Mouse (Mus musculus) myocyte (in vitro differentiated cells): ENCODE data around the gene Rspo1. TPM values are rescaled to one million over a fixed set of nuclear protein-coding genes. Genes with fewer than 3 reads are reported as not detected.
"Not testable (repeated sequence)": the region's sequence is repeated elsewhere in the genome, so short reads cannot be mapped to it uniquely, and the experiment has no call there.

Experiments used
- H3K27me3 ChIP-seq: one replicate; pipeline ENCODE4 v1.6.1; 2011; ENCODE audit not compliant: control insufficient read depth, insufficient read depth, insufficient read length
- H3K36me3 ChIP-seq: one replicate; pipeline ENCODE4 v1.6.1; 2011; ENCODE audit not compliant: control insufficient read depth, insufficient read depth
- H3K4me2 ChIP-seq: one replicate; pipeline ENCODE4 v1.6.1; 2011; ENCODE audit warnings: low read depth, control low read depth
- H3K4me3 ChIP-seq: one replicate; pipeline ENCODE4 v1.5.1; 2011; ENCODE audit warnings: mild to moderate bottlenecking, control low read depth, moderate library complexity
- H3K79me2 ChIP-seq: one replicate; pipeline ENCODE4 v1.6.1; 2011; ENCODE audit not compliant: control insufficient read depth, insufficient read depth
- H3ac ChIP-seq: one replicate; pipeline ENCODE4 v1.6.1; 2011; ENCODE audit not compliant: control insufficient read depth, insufficient read length
- CEBPB ChIP-seq: IDR thresholded peaks from 2 replicates; pipeline ENCODE4 v1.6.1; 2011; ENCODE audit warnings: mild to moderate bottlenecking, moderate library complexity; ENCODE audit not compliant: poor library complexity, insufficient read depth, severe bottlenecking
- E2F4 ChIP-seq: IDR thresholded peaks from one replicate; pipeline ENCODE4 v1.6.1; 2011; ENCODE audit warnings: mild to moderate bottlenecking, control low read depth, moderate library complexity; ENCODE audit not compliant: insufficient read depth
- MAX ChIP-seq: IDR thresholded peaks from one replicate; pipeline ENCODE4 v1.6.1; 2011; ENCODE audit warnings: low read depth, mild to moderate bottlenecking, control low read depth
- MYOD1 ChIP-seq, 3 experiments: IDR thresholded peaks; one replicate each; pipeline ENCODE4 v1.6.1; 2011; ENCODE audit warnings: control low read depth in 2 of 3, low read depth in 2 of 3, mild to moderate bottlenecking in 2 of 3, moderate library complexity in 1 of 3; ENCODE audit not compliant: insufficient read length in 2 of 3, control insufficient read depth in 1 of 3
- MYOG ChIP-seq, 3 experiments: IDR thresholded peaks; one replicate each; pipeline ENCODE4 v1.6.1; 2011; ENCODE audit warnings: control low read depth in 2 of 3, low read depth in 2 of 3, mild to moderate bottlenecking in 2 of 3; ENCODE audit not compliant: insufficient read length in 2 of 3, control insufficient read depth in 1 of 3, insufficient read depth in 1 of 3
- POLR2A ChIP-seq: IDR thresholded peaks from one replicate; pipeline ENCODE4 v1.6.1; 2011; ENCODE audit warnings: low read depth, mild to moderate bottlenecking, control low read depth, moderate library complexity; ENCODE audit not compliant: insufficient read length
- POLR2AphosphoS2 ChIP-seq: IDR thresholded peaks from one replicate; pipeline ENCODE4 v1.6.1; 2011; ENCODE audit warnings: low read depth, control low read depth; ENCODE audit not compliant: insufficient read length
- REST ChIP-seq: IDR thresholded peaks from one replicate; pipeline ENCODE4 v1.6.1; 2011; ENCODE audit warnings: mild to moderate bottlenecking, control low read depth, moderate library complexity; ENCODE audit not compliant: insufficient read depth, insufficient read length
- SRF ChIP-seq: IDR thresholded peaks from one replicate; pipeline ENCODE4 v1.6.1; 2011; ENCODE audit warnings: low read depth; ENCODE audit not compliant: control insufficient read depth, insufficient read length
- TCF12 ChIP-seq: IDR thresholded peaks from one replicate; pipeline ENCODE4 v1.6.1; 2011; ENCODE audit warnings: mild to moderate bottlenecking, control low read depth; ENCODE audit not compliant: poor library complexity, insufficient read depth, severe bottlenecking
- TCF3 ChIP-seq: IDR thresholded peaks from one replicate; pipeline ENCODE4 v1.6.1; 2011; ENCODE audit warnings: low read depth, control low read depth; ENCODE audit not compliant: insufficient read length
- USF1 ChIP-seq: IDR thresholded peaks from one replicate; pipeline ENCODE4 v1.6.1; 2011; ENCODE audit warnings: low read depth, mild to moderate bottlenecking, control low read depth, moderate library complexity
- polyA plus RNA-seq: library from polyadenylated mRNA; unstranded; fragments of >200 nt; fragmentation: generic; extraction: Trizol; gene quantifications from one replicate; pipeline ENCODE4 v1.2.1, GENCODE M21; 2012; ENCODE audit warnings: missing spikeins

The Rspo1 gene
- polyA plus RNA-seq = 0.02 TPM

GRCm38 (mm10) chr4:124985671-124986602 is at the start of gene Rspo1:
TSS of gene Rspo1 (plus strand) at chr4:124986430.
- H3K36me3 ChIP-seq = no peaks in the 10 kb centered on the region
- no peak within 1 kb of the TSS for H3K4me3 ChIP-seq
- H3K27me3 ChIP-seq = peaks cover 95% of the 10 kb centered on the region
- no peak within 1 kb of the TSS for H3ac ChIP-seq
- no peaks in the 10 kb centered on the region for H3K79me2 ChIP-seq
- no peak within 1 kb of the TSS for H3K4me2 ChIP-seq
- TF ChIP-seq POLR2AphosphoS2 (no peak), REST (no peak), MAX (no peak), SRF (no peak), CEBPB (no peak), TCF12 (no peak), USF1 (no peak), MYOG (IDR thresholded peaks at IDR 0.05; ENCODE audit: control insufficient read depth in 1 of 3, insufficient read depth in 1 of 3, insufficient read length in 2 of 3, low read depth in 2 of 3) (no peak), TCF3 (no peak), MYOD1 (IDR thresholded peaks at IDR 0.05; ENCODE audit: control insufficient read depth in 1 of 3, insufficient read length in 2 of 3, low read depth in 2 of 3) (no peak), POLR2A (no peak), E2F4 (no peak)

GRCm38 (mm10) chr4:124936613-124937471 is 49.4 kb upstream of the Rspo1 start, which contains the start of gene 9930104L06Rik:
TSS of gene 9930104L06Rik (plus strand) at chr4:124937048.
- H3K4me3 ChIP-seq = peak within 1 kb of the TSS; percentile 85
- peaks cover 9% of the 10 kb centered on the region for H3K36me3 ChIP-seq
- no peaks in the 10 kb centered on the region for H3K27me3 ChIP-seq
- peak within 1 kb of the TSS; percentile 94 for H3K4me2 ChIP-seq
- H3K79me2 ChIP-seq = peaks cover 28% of the 10 kb centered on the region
- TF ChIP-seq REST (no peak), MYOD1 (IDR thresholded peaks at IDR 0.05; ENCODE audit: control insufficient read depth in 1 of 3, insufficient read length in 2 of 3, low read depth in 2 of 3) (no peak), MAX (no peak), TCF3 (no peak), MYOG (IDR thresholded peaks at IDR 0.05; ENCODE audit: control insufficient read depth in 1 of 3, insufficient read depth in 1 of 3, insufficient read length in 2 of 3, low read depth in 2 of 3) (no peak), TCF12 (no peak), SRF (peak; percentile 57), POLR2A (peak; percentile 52), CEBPB (no peak), POLR2AphosphoS2 (peak; percentile 49), E2F4 (peak; percentile 97), USF1 (no peak)
- H3ac ChIP-seq = peak within 1 kb of the TSS; percentile 66

- Histone ChIP-seq H3K79me2 (peaks cover 28% of the 10 kb centered on the region), H3K4me3 (peak within 1 kb of the TSS; percentile 85)
- not testable (repeated sequence) for H3K4me2 ChIP-seq, H3K36me3 ChIP-seq, H3ac ChIP-seq, H3K27me3 ChIP-seq
Measured at GRCm38 (mm10) chr4:124939211-124939610, 47.0 kb upstream of the Rspo1 start, which contains the start of gene Cdca8. TSS of gene Cdca8 (minus strand) at chr4:124939311.

GRCm38 (mm10) chr4:124943022-124943421 is 43.2 kb upstream of the Rspo1 start:
- peaks cover 9% of the 10 kb centered on the region for H3K36me3 ChIP-seq
- peaks cover 1% of the 10 kb centered on the region for H3K79me2 ChIP-seq
- H3K4me2 ChIP-seq = no peak overlapping the region
- no peak overlapping the region for H3ac ChIP-seq
- TF ChIP-seq CEBPB = no peak
- TF ChIP-seq POLR2AphosphoS2 = no peak
- TF ChIP-seq USF1 = no peak
- no peak for TF ChIP-seq REST
- no peak for TF ChIP-seq MYOG (IDR thresholded peaks at IDR 0.05; ENCODE audit: control insufficient read depth in 1 of 3, insufficient read depth in 1 of 3, insufficient read length in 2 of 3, low read depth in 2 of 3)
- TF ChIP-seq TCF3 = no peak
- TF ChIP-seq MAX = no peak
- TF ChIP-seq SRF = no peak
- no peak for TF ChIP-seq TCF12
- TF ChIP-seq POLR2A = no peak
- TF ChIP-seq MYOD1 (IDR thresholded peaks at IDR 0.05; ENCODE audit: control insufficient read depth in 1 of 3, insufficient read length in 2 of 3, low read depth in 2 of 3) = no peak
- TF ChIP-seq E2F4 = no peak
- no peak overlapping the region for H3K4me3 ChIP-seq
- no peaks in the 10 kb centered on the region for H3K27me3 ChIP-seq
